Mouse (Mus musculus) CD4-positive helper T cell, adult 2 months (primary cell): ENCODE data around the gene Lrp4.

Source experiments
- DNase-seq: peaks from one replicate; pipeline ENCODE4 v3.0.0-alpha.2; 2012; ENCODE audit warnings: low read depth, missing footprints, low spot score

Lrp4 gene

DNA sequence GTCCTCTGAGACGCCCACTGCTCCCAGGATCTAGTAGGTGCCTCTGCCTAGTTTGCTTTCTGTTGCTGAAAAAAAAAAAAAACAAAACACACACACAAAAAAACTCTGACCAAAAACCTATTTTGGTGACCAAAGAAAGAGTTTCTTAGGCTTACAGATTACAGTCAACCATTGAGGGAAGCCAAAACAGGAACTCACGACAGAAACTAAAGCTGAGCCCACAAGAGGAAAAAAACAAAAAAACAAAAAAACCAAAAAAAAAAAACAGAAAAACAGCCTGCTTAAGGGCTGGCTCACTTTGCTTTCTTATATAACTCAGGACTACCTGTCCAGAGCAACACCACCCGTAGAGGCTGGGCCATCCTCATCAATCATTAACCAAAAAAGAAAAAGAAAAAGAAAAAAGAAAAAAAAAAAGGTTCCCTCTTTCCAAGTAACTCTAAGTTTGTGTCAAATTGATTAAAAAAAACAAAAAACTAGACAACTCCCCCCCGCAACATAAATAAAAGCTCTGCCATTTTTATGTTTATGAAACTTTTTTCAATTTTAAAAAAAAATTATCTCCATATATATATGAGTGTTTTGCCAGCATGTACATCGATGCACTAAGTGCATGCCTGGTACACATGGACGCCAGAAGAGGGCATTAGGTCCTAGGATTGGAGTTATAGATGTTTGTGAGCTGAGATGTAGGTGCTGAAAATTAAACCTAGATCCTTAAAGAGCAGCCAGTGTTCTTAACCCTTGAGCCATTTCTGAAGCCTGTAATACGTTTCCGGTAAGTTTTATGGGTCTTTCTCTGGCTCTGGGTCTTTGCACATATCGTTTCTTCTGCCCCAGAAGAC lies 3.9 kb upstream of the Lrp4 start:
- no peak for DNase-seq

GRCm38 (mm10) chr2:91454434-91454833 lies 2.9 kb upstream of the Lrp4 start:
- no peak for DNase-seq

DNA sequence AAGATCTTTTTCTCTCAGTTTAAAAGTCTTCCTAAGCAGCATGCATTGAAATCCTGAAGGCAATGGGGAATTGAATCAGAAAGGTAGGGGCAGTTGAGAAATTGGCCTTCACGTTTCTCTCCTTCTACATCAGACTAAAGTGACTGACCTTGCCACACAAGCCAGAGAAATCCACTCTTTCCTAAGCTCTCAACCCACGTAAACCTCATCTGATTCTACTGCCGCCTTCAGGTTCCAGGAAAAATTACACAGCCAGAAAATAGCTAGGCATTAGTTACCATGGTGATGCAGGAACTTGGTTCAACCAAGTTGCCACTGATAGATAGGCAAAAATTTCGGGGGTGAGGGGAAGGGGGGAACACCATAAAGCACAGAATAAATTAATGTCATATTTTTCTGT lies 1.5 kb upstream of the Lrp4 start:
- no peak for DNase-seq

- no peak for DNase-seq
These were observed 715 bp upstream of the Lrp4 start for GRCm38 (mm10) chr2:91456491-91457100.

GRCm38 (mm10) chr2:91457656-91458251 lies 443 bp downstream of the Lrp4 start:
- DNase-seq, result no peak

DNA sequence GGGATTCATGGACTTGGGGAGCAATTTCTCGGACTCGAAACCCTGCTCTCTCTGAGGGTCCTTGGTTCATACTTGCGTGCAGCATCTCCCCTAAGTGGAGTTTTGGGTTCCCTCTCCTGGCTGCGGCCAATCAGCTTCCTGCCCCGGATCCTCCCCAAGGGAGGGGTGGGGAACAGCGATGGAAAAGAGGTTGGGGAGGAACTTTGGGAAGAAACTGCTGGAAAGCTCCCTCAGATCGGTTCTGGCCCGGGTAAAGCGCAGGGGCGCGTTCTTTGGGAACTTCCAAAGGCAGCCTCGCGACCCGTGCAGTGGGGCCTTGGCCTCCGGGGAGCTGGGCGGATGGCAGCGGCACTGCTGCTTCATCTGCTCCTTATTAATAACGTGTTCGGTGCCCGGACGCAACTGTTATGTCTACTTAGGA lies 951 bp downstream of the Lrp4 start:
- DNase-seq, result no peak

GRCm38 (mm10) chr2:91458673-91459391 lies 1.5 kb downstream of the Lrp4 start:
- DNase-seq, result no peak

- DNase-seq, result no peak
These were observed 2.8 kb downstream of the Lrp4 start for GRCm38 (mm10) chr2:91460076-91460475.

DNA sequence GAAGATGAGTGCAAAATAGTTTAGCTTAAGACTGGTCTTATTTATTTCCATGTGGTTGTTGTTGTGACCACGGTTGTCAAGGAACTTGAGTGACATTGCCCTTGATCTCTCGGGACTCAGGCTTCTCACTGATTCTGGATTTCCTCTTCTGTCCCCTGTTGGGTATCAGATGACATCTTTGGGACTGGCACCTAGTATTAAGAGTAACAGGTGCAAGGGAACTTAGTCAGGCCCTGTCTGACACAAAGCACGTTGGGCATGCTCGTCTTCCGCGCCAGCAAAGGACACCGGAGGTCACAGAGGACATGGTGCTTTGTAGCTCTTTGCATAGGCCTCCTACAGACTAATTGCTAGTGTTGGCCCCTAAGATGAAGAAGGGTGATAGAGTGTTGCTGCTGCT lies 3.5 kb downstream of the Lrp4 start:
- no peak for DNase-seq

DNA sequence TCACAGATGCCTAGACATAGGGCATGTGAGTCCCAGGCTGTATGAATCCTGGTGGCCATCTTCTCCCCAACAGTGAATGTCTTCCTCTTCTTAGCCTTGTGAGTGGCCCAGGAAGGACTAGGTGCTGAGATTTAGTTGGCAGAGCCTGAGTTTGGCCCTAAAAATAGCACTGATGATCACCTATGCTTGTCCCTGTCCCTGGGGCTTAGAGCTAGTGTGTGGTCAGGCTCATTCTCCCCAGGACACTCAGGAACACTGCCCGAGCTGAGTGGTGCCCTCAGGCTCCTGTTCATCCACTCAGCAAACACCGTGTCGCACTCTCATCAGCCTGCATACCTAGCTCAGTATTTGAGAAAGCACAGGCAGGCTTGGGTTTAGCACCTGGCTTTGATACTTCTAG lies 4.0 kb downstream of the Lrp4 start:
- DNase-seq, result no peak

GRCm38 (mm10) chr2:91462196-91462595 lies 4.9 kb downstream of the Lrp4 start:
- DNase-seq, result no peak

- no peak for DNase-seq
These were observed 5.4 kb downstream of the Lrp4 start for GRCm38 (mm10) chr2:91462681-91463080.

DNA sequence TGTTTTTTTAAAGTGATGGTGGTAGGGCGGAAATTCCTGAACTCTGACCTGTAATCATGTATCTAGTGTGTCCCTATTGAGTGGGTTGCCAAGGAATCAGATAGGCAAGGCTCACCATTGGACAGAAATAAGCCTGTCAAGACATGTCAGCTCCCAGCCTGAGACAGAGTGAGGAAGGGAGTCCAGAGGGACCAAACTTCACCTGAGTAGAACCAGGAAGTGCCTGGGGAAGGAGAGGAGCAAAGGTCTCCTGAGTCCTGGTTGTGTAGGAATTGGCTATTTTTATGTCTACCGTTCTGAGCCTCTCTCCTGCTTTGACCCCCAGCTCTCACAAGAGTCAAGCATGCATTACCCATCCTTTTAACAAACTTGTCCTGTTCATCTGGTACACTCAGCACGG lies 8.6 kb downstream of the Lrp4 start:
- DNase-seq, result no peak

DNA sequence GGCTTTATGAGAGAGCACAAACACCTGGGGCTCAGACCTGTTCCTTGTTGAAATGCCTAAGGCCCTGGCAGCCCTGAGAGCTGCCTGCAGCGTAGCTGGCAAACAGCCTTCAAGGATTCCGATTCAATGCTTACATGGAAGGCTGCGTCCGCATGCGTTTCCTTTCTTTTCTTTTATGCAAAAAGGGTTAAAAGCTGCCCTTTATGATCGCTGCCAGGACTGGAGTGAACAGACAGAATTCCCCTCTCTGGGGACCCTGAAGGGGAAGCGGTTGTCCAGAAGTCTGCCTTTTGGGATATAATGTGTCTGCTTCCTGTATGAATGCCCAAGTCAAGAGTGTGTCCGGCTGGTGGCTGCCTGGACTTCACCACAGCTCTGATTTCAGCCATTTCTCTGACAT lies 10.3 kb downstream of the Lrp4 start:
- DNase-seq, result no peak

DNA sequence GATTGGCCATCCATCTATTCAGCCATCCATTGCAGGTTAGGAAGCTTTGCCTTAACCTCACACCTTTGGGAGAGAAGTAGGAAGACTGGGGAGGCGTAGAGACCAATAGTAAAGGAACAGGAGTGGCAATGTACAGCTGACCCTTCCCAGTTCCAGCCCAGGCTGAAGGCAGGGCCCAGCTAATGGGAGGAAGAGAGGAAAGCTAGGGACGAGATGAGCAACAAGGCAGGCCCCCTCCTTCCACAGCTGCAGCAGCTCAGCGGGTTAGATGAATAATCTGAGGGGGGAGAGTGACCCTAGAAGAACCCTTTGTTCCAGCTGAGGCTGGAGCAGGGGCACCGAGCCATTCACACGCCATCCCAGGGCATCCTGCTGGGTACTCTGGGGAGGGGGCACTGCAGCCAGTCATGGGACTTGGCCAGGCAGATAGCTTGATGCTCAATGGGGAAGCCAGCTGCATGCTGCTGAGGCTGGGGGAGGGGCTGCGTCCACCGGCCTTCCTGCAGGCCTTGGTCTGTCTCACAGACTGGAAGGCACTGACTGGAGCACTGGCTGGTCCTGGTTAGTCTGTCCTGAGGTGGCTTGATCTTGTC lies 12.8 kb downstream of the Lrp4 start:
- DNase-seq, result no peak

DNA sequence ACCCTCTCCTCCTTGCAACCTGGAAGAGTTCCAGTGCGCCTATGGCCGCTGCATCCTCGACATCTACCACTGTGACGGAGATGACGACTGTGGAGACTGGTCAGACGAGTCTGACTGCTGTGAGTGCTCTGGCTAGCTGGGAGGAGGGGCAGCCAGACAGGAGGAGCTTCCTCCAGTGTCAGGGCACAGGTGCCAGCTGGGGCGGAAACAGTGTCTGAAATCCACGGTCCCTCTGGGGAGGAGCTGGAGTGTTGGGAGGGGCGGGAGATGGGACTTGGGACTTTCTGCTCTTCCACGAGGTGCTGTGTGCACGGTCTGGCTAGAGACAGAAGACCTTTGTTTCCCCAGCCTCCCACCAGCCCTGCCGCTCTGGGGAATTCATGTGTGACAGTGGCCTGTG lies 17.0 kb downstream of the Lrp4 start:
- no peak for DNase-seq

GRCm38 (mm10) chr2:91475791-91476190 lies 18.5 kb downstream of the Lrp4 start:
- no peak for DNase-seq

DNA sequence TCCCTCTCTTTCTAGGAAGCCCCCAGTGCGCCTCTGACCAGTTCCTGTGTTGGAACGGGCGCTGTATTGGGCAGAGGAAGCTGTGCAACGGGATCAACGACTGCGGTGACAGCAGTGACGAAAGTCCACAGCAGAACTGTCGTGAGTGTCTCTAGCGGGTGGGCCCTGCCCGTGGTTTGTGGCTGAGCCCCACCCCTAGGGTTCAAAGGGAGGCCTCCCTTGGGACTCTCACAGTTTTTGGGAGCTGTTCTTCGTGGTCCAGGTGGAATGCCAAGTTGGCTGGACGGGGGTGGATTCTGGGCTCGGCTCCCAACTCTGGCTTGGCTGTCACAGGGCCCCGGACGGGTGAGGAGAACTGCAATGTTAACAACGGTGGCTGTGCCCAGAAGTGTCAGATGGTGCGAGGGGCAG lies 18.9 kb downstream of the Lrp4 start:
- DNase-seq, result no peak

GRCm38 (mm10) chr2:91476841-91477240 lies 19.5 kb downstream of the Lrp4 start:
- no peak for DNase-seq

- DNase-seq, result no peak
These were observed 23.1 kb downstream of the Lrp4 start for GRCm38 (mm10) chr2:91480399-91480801.

GRCm38 (mm10) chr2:91480805-91481514 lies 23.6 kb downstream of the Lrp4 start:
- no peak for DNase-seq
